Mouse (Mus musculus) heart, postnatal 0 days (tissue): ENCODE measurements around the gene Fnbp1.

ENCODE experiments used
- CTCF ChIP-seq: IDR thresholded peaks from 2 replicates; pipeline ENCODE4 v1.5.1; 2016; ENCODE audit warnings: antibody characterized with exemption, control low read depth, low read depth
- EP300 ChIP-seq: IDR thresholded peaks from 2 replicates; pipeline ENCODE4 v1.6.1; 2016; ENCODE audit warnings: antibody characterized with exemption, low read depth

DNA sequence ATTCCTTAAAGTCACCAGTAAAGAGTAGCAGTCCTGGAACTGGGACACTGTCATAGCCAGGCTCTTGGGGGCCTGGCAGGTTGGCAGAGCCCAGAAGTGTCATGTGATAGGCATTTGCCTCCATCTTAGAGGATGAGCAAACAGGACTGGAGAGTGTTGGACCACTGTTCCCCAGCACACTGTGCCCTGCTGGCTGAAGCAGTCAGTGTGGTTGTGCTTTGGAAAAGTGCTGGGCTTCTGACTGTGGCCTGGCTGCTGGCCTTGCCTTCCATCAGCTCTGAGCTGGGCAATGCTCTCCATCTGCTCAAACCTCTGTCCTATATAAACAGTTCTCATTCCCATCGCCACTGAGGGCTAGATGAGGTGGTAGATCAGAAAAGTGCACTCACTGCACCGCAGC lies 121.6 kb downstream of the Fnbp1 start:
- TF ChIP-seq CTCF (no peak), EP300 (no peak)
